Mouse (Mus musculus): ENCODE measurements around the gene Mapk3. TPM values are rescaled to one million over a fixed set of nuclear protein-coding genes. Genes with fewer than 3 reads are reported as not detected.
A peak's percentile ranks its signal among the peaks of the same experiment; 100 is the strongest.

Gene Mapk3
- polyA plus RNA-seq, 1 experiment, result 337 TPM

- Histone ChIP-seq H3K4me3 (ENCODE audit: control insufficient read depth, low read depth, low read length) (peak overlapping the region; percentile 88), H3K36me3 (ENCODE audit: control insufficient read depth, insufficient read depth, low read length) (no peaks in the 10 kb centered on the region), H3K27ac (ENCODE audit: control insufficient read depth, insufficient read depth, low read depth, low read length) (no peak overlapping the region), H3K27me3 (ENCODE audit: control insufficient read depth, insufficient read depth, low read length) (no peaks in the 10 kb centered on the region), H3K4me1 (ENCODE audit: control insufficient read depth, insufficient read depth, low read length) (peaks cover 13% of the 10 kb centered on the region)
- TF ChIP-seq CTCF (IDR thresholded peaks at IDR 0.05; ENCODE audit: control insufficient read depth, insufficient read depth, insufficient replicate concordance, low read depth, low read length), result no peak
- no peak for TF ChIP-seq POLR2A (IDR thresholded peaks at IDR 0.05; ENCODE audit: control insufficient read depth, low read depth, low read length)
Observed at GRCm38 (mm10) chr7:126741452-126741851, 17.9 kb upstream of the Mapk3 start.

- H3K27me3 ChIP-seq (ENCODE audit: control insufficient read depth, insufficient read depth, low read length), result no peaks in the 10 kb centered on the region
- TF ChIP-seq POLR2A (IDR thresholded peaks at IDR 0.05; ENCODE audit: control insufficient read depth, low read depth, low read length) (no peak), CTCF (IDR thresholded peaks at IDR 0.05; ENCODE audit: control insufficient read depth, insufficient read depth, insufficient replicate concordance, low read depth, low read length) (no peak)
- H3K27ac ChIP-seq (ENCODE audit: control insufficient read depth, insufficient read depth, low read depth, low read length), result no peak overlapping the region
Observed at GRCm38 (mm10) chr7:126741964-126742482, 17.4 kb upstream of the Mapk3 start.

GRCm38 (mm10) chr7:126746066-126746465 is 13.3 kb upstream of the Mapk3 start:
- no peak for TF ChIP-seq POLR2A (IDR thresholded peaks at IDR 0.05; ENCODE audit: control insufficient read depth, low read depth, low read length)
- TF ChIP-seq CTCF (IDR thresholded peaks at IDR 0.05; ENCODE audit: control insufficient read depth, insufficient read depth, insufficient replicate concordance, low read depth, low read length), result no peak
- H3K4me1 ChIP-seq (ENCODE audit: control insufficient read depth, insufficient read depth, low read length), result peaks cover 2% of the 10 kb centered on the region; the same call in 1 of the 2 replicates
- no peaks in the 10 kb centered on the region for H3K27me3 ChIP-seq (ENCODE audit: control insufficient read depth, insufficient read depth, low read length)

More at GRCm38 (mm10) chr7:126741964-126742482, 17.4 kb upstream of the Mapk3 start:
- peaks cover 13% of the 10 kb centered on the region for H3K4me1 ChIP-seq (ENCODE audit: control insufficient read depth, insufficient read depth, low read length)
- no peaks in the 10 kb centered on the region for H3K36me3 ChIP-seq (ENCODE audit: control insufficient read depth, insufficient read depth, low read length)
- no peak overlapping the region for H3K4me3 ChIP-seq (ENCODE audit: control insufficient read depth, low read depth, low read length)

GRCm38 (mm10) chr7:126746798-126747197 is 12.6 kb upstream of the Mapk3 start:
- no peaks in the 10 kb centered on the region for H3K36me3 ChIP-seq (ENCODE audit: control insufficient read depth, insufficient read depth, low read length)
- H3K27ac ChIP-seq (ENCODE audit: control insufficient read depth, insufficient read depth, low read depth, low read length), result no peak overlapping the region
- H3K4me1 ChIP-seq (ENCODE audit: control insufficient read depth, insufficient read depth, low read length), result no peaks in the 10 kb centered on the region; the same call in 1 of the 2 replicates
- H3K4me3 ChIP-seq (ENCODE audit: control insufficient read depth, low read depth, low read length), result no peak overlapping the region
- no peaks in the 10 kb centered on the region for H3K27me3 ChIP-seq (ENCODE audit: control insufficient read depth, insufficient read depth, low read length)
- no peak for TF ChIP-seq POLR2A (IDR thresholded peaks at IDR 0.05; ENCODE audit: control insufficient read depth, low read depth, low read length)
- TF ChIP-seq CTCF (IDR thresholded peaks at IDR 0.05; ENCODE audit: control insufficient read depth, insufficient read depth, insufficient replicate concordance, low read depth, low read length), result no peak

More at GRCm38 (mm10) chr7:126746066-126746465, 13.3 kb upstream of the Mapk3 start:
- Histone ChIP-seq H3K4me3 (ENCODE audit: control insufficient read depth, low read depth, low read length) (no peak overlapping the region), H3K27ac (ENCODE audit: control insufficient read depth, insufficient read depth, low read depth, low read length) (no peak overlapping the region), H3K36me3 (ENCODE audit: control insufficient read depth, insufficient read depth, low read length) (no peaks in the 10 kb centered on the region)

- Histone ChIP-seq H3K27ac (ENCODE audit: control insufficient read depth, insufficient read depth, low read depth, low read length) (no peak overlapping the region), H3K4me1 (ENCODE audit: control insufficient read depth, insufficient read depth, low read length) (no peaks in the 10 kb centered on the region; the same call in 1 of the 2 replicates), H3K4me3 (ENCODE audit: control insufficient read depth, low read depth, low read length) (no peak overlapping the region), H3K27me3 (ENCODE audit: control insufficient read depth, insufficient read depth, low read length) (no peaks in the 10 kb centered on the region), H3K36me3 (ENCODE audit: control insufficient read depth, insufficient read depth, low read length) (no peaks in the 10 kb centered on the region)
- TF ChIP-seq POLR2A (IDR thresholded peaks at IDR 0.05; ENCODE audit: control insufficient read depth, low read depth, low read length) (no peak), CTCF (IDR thresholded peaks at IDR 0.05; ENCODE audit: control insufficient read depth, insufficient read depth, insufficient replicate concordance, low read depth, low read length) (no peak)
Observed at GRCm38 (mm10) chr7:126748824-126749223, 10.6 kb upstream of the Mapk3 start.

GRCm38 (mm10) chr7:126749582-126750343 is 9.6 kb upstream of the Mapk3 start:
- Histone ChIP-seq H3K4me3 (ENCODE audit: control insufficient read depth, low read depth, low read length) (no peak overlapping the region), H3K27ac (ENCODE audit: control insufficient read depth, insufficient read depth, low read depth, low read length) (no peak overlapping the region), H3K27me3 (ENCODE audit: control insufficient read depth, insufficient read depth, low read length) (no peaks in the 10 kb centered on the region), H3K36me3 (ENCODE audit: control insufficient read depth, insufficient read depth, low read length) (no peaks in the 10 kb centered on the region), H3K4me1 (ENCODE audit: control insufficient read depth, insufficient read depth, low read length) (no peaks in the 10 kb centered on the region; the same call in none of the 2 replicates)
- no peak for TF ChIP-seq CTCF (IDR thresholded peaks at IDR 0.05; ENCODE audit: control insufficient read depth, insufficient read depth, insufficient replicate concordance, low read depth, low read length)
- no peak for TF ChIP-seq POLR2A (IDR thresholded peaks at IDR 0.05; ENCODE audit: control insufficient read depth, low read depth, low read length)

GRCm38 (mm10) chr7:126754866-126755265 is 4.5 kb upstream of the Mapk3 start:
- no peaks in the 10 kb centered on the region for H3K36me3 ChIP-seq (ENCODE audit: control insufficient read depth, insufficient read depth, low read length)
- no peak overlapping the region for H3K27ac ChIP-seq (ENCODE audit: control insufficient read depth, insufficient read depth, low read depth, low read length)
- H3K27me3 ChIP-seq (ENCODE audit: control insufficient read depth, insufficient read depth, low read length), result no peaks in the 10 kb centered on the region
- TF ChIP-seq CTCF (IDR thresholded peaks at IDR 0.05; ENCODE audit: control insufficient read depth, insufficient read depth, insufficient replicate concordance, low read depth, low read length) (peak; percentile 88; the same call in 1 of the 2 replicates), POLR2A (IDR thresholded peaks at IDR 0.05; ENCODE audit: control insufficient read depth, low read depth, low read length) (no peak)
- H3K4me1 ChIP-seq (ENCODE audit: control insufficient read depth, insufficient read depth, low read length), result peaks cover under 1% of the 10 kb centered on the region; the same call in 1 of the 2 replicates
- H3K4me3 ChIP-seq (ENCODE audit: control insufficient read depth, low read depth, low read length), result no peak overlapping the region

Measured in testis, adult 2 months (tissue).